Mouse (Mus musculus) mature B cell (primary cell): Measurements from ENCODE around the gene Mical3.

ENCODE experiments used
- in situ Hi-C: fragments of 300-500 bp; cut with MboI; formaldehyde crosslinking; loops from 2 replicates; pipeline ENCODE4 v1.14.3; 2019

Mical3 gene

GRCm38 (mm10) chr6:120960338-120961030 lies 170.3 kb downstream of the Mical3 start:
- in situ Hi-C loops, result no loop called here

- in situ Hi-C loops, result no loop called here
Measured at GRCm38 (mm10) chr6:120957331-120957730, 173.5 kb downstream of the Mical3 start.

- in situ Hi-C loops, result no loop called here
Measured at GRCm38 (mm10) chr6:120956259-120957161, 174.3 kb downstream of the Mical3 start.

- in situ Hi-C loops, result no loop called here
Measured at GRCm38 (mm10) chr6:120955215-120955614, 175.6 kb downstream of the Mical3 start.

- in situ Hi-C loops, result no loop called here
Measured at GRCm38 (mm10) chr6:120954241-120954640, 176.6 kb downstream of the Mical3 start.

- in situ Hi-C loops, result no loop called here
Measured at GRCm38 (mm10) chr6:120952475-120952874, 178.3 kb downstream of the Mical3 start.

- in situ Hi-C loops, result no loop called here
Measured at GRCm38 (mm10) chr6:120951311-120951710, 179.5 kb downstream of the Mical3 start.

- in situ Hi-C loops, result no loop called here
Measured at GRCm38 (mm10) chr6:120945510-120945909, 185.3 kb downstream of the Mical3 start.

GRCm38 (mm10) chr6:120943964-120944363 lies 186.8 kb downstream of the Mical3 start:
- in situ Hi-C loops, result no loop called here

GRCm38 (mm10) chr6:120943551-120943950 lies 187.2 kb downstream of the Mical3 start:
- in situ Hi-C loops, result no loop called here

- in situ Hi-C loops, result no loop called here
Measured at GRCm38 (mm10) chr6:120943079-120943478, 187.7 kb downstream of the Mical3 start.

- in situ Hi-C loops, result no loop called here
Measured at GRCm38 (mm10) chr6:120941575-120941974, 189.2 kb downstream of the Mical3 start.

- in situ Hi-C loops, result no loop called here
Measured at GRCm38 (mm10) chr6:120941084-120941481, 189.7 kb downstream of the Mical3 start.

GRCm38 (mm10) chr6:120940446-120941083 lies 190.2 kb downstream of the Mical3 start:
- in situ Hi-C loops, result no loop called here

- in situ Hi-C loops, result no loop called here
Measured at GRCm38 (mm10) chr6:120939783-120940182, 191.0 kb downstream of the Mical3 start.

- in situ Hi-C loops, result no loop called here
Measured at GRCm38 (mm10) chr6:120938763-120939450, 191.9 kb downstream of the Mical3 start.

- in situ Hi-C loops, result no loop called here
Measured at GRCm38 (mm10) chr6:120937999-120938608, 192.7 kb downstream of the Mical3 start.

- in situ Hi-C loops, result no loop called here
Measured at GRCm38 (mm10) chr6:120937104-120937617, 193.6 kb downstream of the Mical3 start.

- in situ Hi-C loops, result no loop called here
Measured at GRCm38 (mm10) chr6:120934176-120934575, 196.6 kb downstream of the Mical3 start.

GRCm38 (mm10) chr6:120933670-120934069 lies 197.1 kb downstream of the Mical3 start:
- in situ Hi-C loops, result no loop called here

- in situ Hi-C loops, result no loop called here
Measured at GRCm38 (mm10) chr6:120932597-120932996, 198.2 kb downstream of the Mical3 start.
